In the genomic region with DNA sequence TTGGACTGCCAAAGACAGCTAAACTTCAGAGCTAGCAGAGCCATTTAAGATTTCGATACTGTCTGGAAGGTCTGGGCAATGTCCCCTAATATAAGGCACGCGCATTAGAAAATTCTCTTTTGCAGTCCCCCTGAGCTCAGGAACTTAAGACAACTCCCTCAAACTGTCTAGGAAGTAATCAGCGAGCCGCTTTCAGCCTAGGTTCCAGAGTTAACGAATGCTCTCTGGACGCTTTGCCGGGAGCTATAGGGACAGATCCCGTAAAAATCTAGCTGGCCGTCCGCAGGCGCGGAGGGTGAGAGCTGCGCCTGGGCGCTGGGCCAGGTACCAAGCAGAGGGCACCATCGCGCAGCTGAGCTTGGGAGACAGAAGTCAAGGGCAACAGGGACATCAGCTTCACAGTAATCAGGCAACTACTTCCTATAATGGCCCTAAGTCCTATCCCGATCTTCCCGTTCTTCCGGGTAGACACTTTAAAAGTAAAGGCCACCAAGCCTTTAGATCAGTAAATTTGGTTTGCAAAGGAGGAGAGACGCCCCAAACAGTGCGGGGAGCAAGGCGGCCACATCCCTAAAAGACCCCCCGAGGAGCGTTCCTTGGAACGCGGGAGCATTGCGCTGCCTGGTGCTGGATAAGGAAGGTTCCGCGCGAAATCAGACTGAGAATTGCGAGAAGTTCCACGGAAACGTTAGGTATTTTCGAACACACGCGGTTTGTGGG, we compare ENCODE assay signal across 11 mouse cellular contexts. TPM values are rescaled to one million over a fixed set of nuclear protein-coding genes. Genes with fewer than 3 reads are reported as not detected.
DNase-seq lines count a peak whose midpoint lies in the region; ATAC-seq lines count a peak whose summit lies in the region.
"Had no signal": no experiment of that assay in that cellular context is flagged by ENCODE, and none has a peak within 500 bp of the region (broad histone marks: within the 10 kb centered on the region; RNA-seq: fewer than 3 reads in every experiment).

No protein-coding gene starts in this region.

- no peak overlapping the region for H3K4me2 ChIP-seq in midbrain, embryonic 11.5 days
- H3K4me2 ChIP-seq in midbrain, embryonic 13.5 days (replicated peaks), result no peak overlapping the region
- H3K4me2 ChIP-seq in neural tube, embryonic 13.5 days, result 0 out of 2 replicates have a peak overlapping the region, but pooled peaks have one; percentile 11
- H3K4me2 ChIP-seq: forebrain, embryonic 15.5 days had no signal

- no peak overlapping the region for H3K4me3 ChIP-seq in midbrain, embryonic 11.5 days (ENCODE audit: low read depth, low read length)
- H3K4me3 ChIP-seq in midbrain, embryonic 13.5 days (replicated peaks), result no peak overlapping the region; the same call in 1 of the 2 replicates
- no peak overlapping the region; the same call in 1 of the 2 replicates for H3K4me3 ChIP-seq in neural tube, embryonic 13.5 days
- H3K4me3 ChIP-seq: forebrain, embryonic 15.5 days had no signal

- no peak overlapping the region for H3K27ac ChIP-seq in midbrain, embryonic 11.5 days (ENCODE audit: low read depth, low read length)
- H3K27ac ChIP-seq in midbrain, embryonic 13.5 days, result no peak overlapping the region
- H3K27ac ChIP-seq in neural tube, embryonic 13.5 days (replicated peaks), result no peak overlapping the region
- H3K27ac ChIP-seq: forebrain, embryonic 15.5 days had no signal

- peaks cover 96% of the 10 kb centered on the region for H3K27me3 ChIP-seq in midbrain, embryonic 11.5 days (ENCODE audit: control insufficient read depth, insufficient read depth, low read length)
- H3K27me3 ChIP-seq in midbrain, embryonic 13.5 days, result peaks cover 98% of the 10 kb centered on the region
- H3K27me3 ChIP-seq in neural tube, embryonic 13.5 days, result peaks cover 99% of the 10 kb centered on the region

- intact Hi-C loops in heart, postnatal 10 days (cut with DNase I), result loop anchor here (5.0 to 10.0 kb wide), 3 partner anchors 160 to 327 kb away; no protein-coding TSS in a partner anchor

- H3K9me3 ChIP-seq in midbrain, embryonic 11.5 days (ENCODE audit: control insufficient read depth, low read length), result no peaks in the 10 kb centered on the region
- H3K9me3 ChIP-seq in midbrain, embryonic 13.5 days, result no peaks in the 10 kb centered on the region; the same call in 1 of the 2 replicates
- no peaks in the 10 kb centered on the region for H3K9me3 ChIP-seq in neural tube, embryonic 13.5 days
- H3K9me3 ChIP-seq: forebrain, embryonic 15.5 days had no signal

- peak; percentile 20 for DNase-seq in adrenal gland, postnatal 14 days
- no peak for DNase-seq in adrenal gland, postnatal 4 days (ENCODE audit: low spot score in 2 of 2)
- DNase-seq in midbrain, embryonic 11.5 days (ENCODE audit: low spot score, missing footprints), result peak; percentile 96
- DNase-seq in heart, postnatal 10 days, result peak; percentile 79 to 86
- no peak for DNase-seq in kidney, adult 9 months
- no peak for DNase-seq in gastrocnemius, adult 8-10 months (ENCODE audit: low spot score in 2 of 2)
- DNase-seq: layer of hippocampus, adult 9-11 months; thymus, postnatal 14 days had no signal

- no peak overlapping the region for H3K9ac ChIP-seq in midbrain, embryonic 11.5 days (ENCODE audit: low read length)
- no peak overlapping the region for H3K9ac ChIP-seq in midbrain, embryonic 13.5 days (replicated peaks)
- no peak overlapping the region for H3K9ac ChIP-seq in neural tube, embryonic 13.5 days
- H3K9ac ChIP-seq: forebrain, embryonic 15.5 days had no signal

- peaks cover 16% of the 10 kb centered on the region for H3K4me1 ChIP-seq in midbrain, embryonic 11.5 days (ENCODE audit: control insufficient read depth, insufficient read depth, low read length)
- H3K4me1 ChIP-seq in midbrain, embryonic 13.5 days (replicated peaks), result peaks cover 29% of the 10 kb centered on the region
- H3K4me1 ChIP-seq in neural tube, embryonic 13.5 days (replicated peaks), result peaks cover 37% of the 10 kb centered on the region

- H3K36me3 ChIP-seq in midbrain, embryonic 11.5 days (ENCODE audit: control insufficient read depth, insufficient read depth, low read length), result no peaks in the 10 kb centered on the region
- no peaks in the 10 kb centered on the region for H3K36me3 ChIP-seq in midbrain, embryonic 13.5 days
- H3K36me3 ChIP-seq in neural tube, embryonic 13.5 days, result no peaks in the 10 kb centered on the region
- H3K36me3 ChIP-seq: forebrain, embryonic 15.5 days had no signal

- under 1% methylated on average over 37 of the region's 37 CpGs for whole genome bisulfite sequencing in midbrain, embryonic 11.5 days
- WGBS in midbrain, embryonic 13.5 days, result 1% methylated on average over 37 of the region's 37 CpGs
- under 1% methylated on average over 37 of the region's 37 CpGs for WGBS in neural tube, embryonic 13.5 days

- no peak for ATAC-seq in midbrain, embryonic 11.5 days (ENCODE audit: low FRiP score)
- ATAC-seq in midbrain, embryonic 13.5 days, result no peak
- no peak for ATAC-seq in neural tube, embryonic 13.5 days (ENCODE audit: low read depth)
- ATAC-seq: forebrain, embryonic 15.5 days had no signal

RNA-seq across cellular contexts. Expression of gene Tbx20, which starts 3.2 kb away (rescaled TPM):
- total RNA-seq in adrenal gland, postnatal 14 days (2021), result 20.5 and 21.2 TPM in 2 replicates
- total RNA-seq in adrenal gland, postnatal 4 days (2021), result 10 to 100 TPM; 27.4 to 27.7 TPM
- polyA plus RNA-seq in midbrain, embryonic 11.5 days (2014; fragmentation: Nextera tagmentation; extraction: Ambion mirVana), result 0.07 and 0.08 TPM in 2 replicates
- 0.08 and 0.15 TPM in 2 replicates for polyA plus RNA-seq in midbrain, embryonic 13.5 days (2015; fragmentation: Nextera tagmentation; extraction: Ambion mirVana)
- total RNA-seq in heart, postnatal 10 days (2021), result 100 to 1,000 TPM; 181 to 223 TPM
- polyA plus RNA-seq in neural tube, embryonic 13.5 days (2015; fragmentation: Nextera tagmentation; extraction: Ambion mirVana), result 0.15 and 0.44 TPM in 2 replicates
- not detected for total RNA-seq in gastrocnemius, adult 8-10 months (2022)

Comparison
In these comparisons a context has a peak if more than half of its experiments do, and no peak if none do; other contexts are left out.
1. DNase-seq: peak in adrenal gland, postnatal 14 days (single experiment), midbrain, embryonic 11.5 days (single experiment) and heart, postnatal 10 days (2 of 2); none in adrenal gland, postnatal 4 days (0 of 2), kidney, adult 9 months (single experiment) and gastrocnemius, adult 8-10 months (0 of 2).
2. RNA of gene Tbx20, which starts 3.2 kb away (total RNA-seq): 181 to 223 TPM in heart, postnatal 10 days, 27.4 to 27.7 TPM in adrenal gland, postnatal 4 days and 20.5 to 21.2 TPM in adrenal gland, postnatal 14 days; not detected in gastrocnemius, adult 8-10 months; every median in the first group is over 10 times any median in the second.